Mouse (Mus musculus): ENCODE measurements around the gene Tut7. TPM values are rescaled to one million over a fixed set of nuclear protein-coding genes. Genes with fewer than 3 reads are reported as not detected.

Gene Tut7
- polyA plus RNA-seq, 1 experiment = 14.6 TPM

- DNase-seq = peak; percentile 23
- Histone ChIP-seq H3K27ac (ENCODE audit: insufficient read depth, low read depth, low read length) (peak overlapping the region; percentile 19; the same call in 1 of the 2 replicates), H3K4me1 (ENCODE audit: control insufficient read depth, insufficient read depth, low read length) (peaks cover 33% of the 10 kb centered on the region)
Observed at GRCm38 (mm10) chr13:59768531-59768930, 54.4 kb downstream of the Tut7 start.

DNA sequence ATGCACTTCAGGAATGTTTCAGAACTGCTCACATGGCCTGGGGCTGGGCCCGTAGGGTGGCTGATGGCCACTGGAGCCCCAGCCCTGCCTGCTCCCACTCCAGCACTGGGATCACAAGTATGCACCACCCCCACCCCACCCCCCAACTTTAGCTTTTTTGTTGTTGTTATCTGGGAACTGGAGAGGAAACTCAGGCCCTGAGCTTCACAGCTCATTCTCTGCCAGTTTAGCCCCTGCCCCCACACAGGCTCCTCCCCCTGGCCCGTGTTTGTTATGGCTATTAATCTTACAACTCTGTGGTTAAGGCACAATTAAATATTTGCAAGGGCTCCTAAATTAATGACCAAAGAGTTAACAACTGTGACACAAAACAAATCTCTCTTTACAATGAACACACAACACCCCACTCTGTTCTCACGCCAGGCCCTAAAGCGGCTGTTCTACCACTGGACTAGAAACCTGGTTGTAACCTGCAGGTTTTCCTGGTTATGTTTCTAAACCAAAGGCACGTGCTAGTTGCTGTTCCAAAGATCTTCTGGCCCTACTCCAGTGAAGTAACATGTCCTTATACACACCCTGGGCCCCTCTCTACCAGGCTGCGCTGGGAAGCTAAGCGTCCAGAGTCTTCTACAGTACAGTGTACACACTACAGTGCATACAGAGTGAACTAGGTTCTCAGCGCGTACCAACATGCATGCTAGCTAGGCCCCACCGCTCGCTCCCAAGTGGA is 56.0 kb downstream of the Tut7 start:
- 25% methylated on average over 11 of the region's 11 CpGs for WGBS
- peak; percentile 88 for DNase-seq
- H3K4me1 ChIP-seq (ENCODE audit: control insufficient read depth, insufficient read depth, low read length) = peaks cover 33% of the 10 kb centered on the region
- H3K36me3 ChIP-seq (ENCODE audit: control insufficient read depth, insufficient read depth, low read length) = no peaks in the 10 kb centered on the region
- no peaks in the 10 kb centered on the region for H3K27me3 ChIP-seq (replicated peaks; ENCODE audit: control insufficient read depth, insufficient read depth, low read length)
- H3K4me3 ChIP-seq (ENCODE audit: insufficient read depth, low read depth, low read length) = peak overlapping the region; percentile 15; the same call in 1 of the 2 replicates
- TF ChIP-seq CTCF (conservative IDR thresholded peaks at IDR 0.05; ENCODE audit: insufficient read depth, insufficient read length, low read depth, low read length) (no peak), POLR2A (IDR thresholded peaks at IDR 0.05; ENCODE audit: low read depth, low read length) (no peak)
- peak overlapping the region; percentile 21 for H3K27ac ChIP-seq (ENCODE audit: insufficient read depth, low read depth, low read length)

More at GRCm38 (mm10) chr13:59768531-59768930, 54.4 kb downstream of the Tut7 start:
- peak overlapping the region; percentile 64 for H3K4me3 ChIP-seq (ENCODE audit: insufficient read depth, low read depth, low read length)
- no peaks in the 10 kb centered on the region for H3K27me3 ChIP-seq (replicated peaks; ENCODE audit: control insufficient read depth, insufficient read depth, low read length)
- WGBS = 15% methylated on average over 13 of the region's 13 CpGs
- H3K36me3 ChIP-seq (ENCODE audit: control insufficient read depth, insufficient read depth, low read length) = no peaks in the 10 kb centered on the region
- TF ChIP-seq CTCF (conservative IDR thresholded peaks at IDR 0.05; ENCODE audit: insufficient read depth, insufficient read length, low read depth, low read length) = no peak
- no peak for TF ChIP-seq POLR2A (IDR thresholded peaks at IDR 0.05; ENCODE audit: low read depth, low read length)

GRCm38 (mm10) chr13:59762791-59763190 is 60.2 kb downstream of the Tut7 start:
- TF ChIP-seq POLR2A (IDR thresholded peaks at IDR 0.05; ENCODE audit: low read depth, low read length) = no peak
- TF ChIP-seq CTCF (conservative IDR thresholded peaks at IDR 0.05; ENCODE audit: insufficient read depth, insufficient read length, low read depth, low read length) = no peak
- peaks cover 2% of the 10 kb centered on the region; the same call in 1 of the 2 replicates for H3K36me3 ChIP-seq (ENCODE audit: control insufficient read depth, insufficient read depth, low read length)
- peaks cover 16% of the 10 kb centered on the region for H3K4me1 ChIP-seq (ENCODE audit: control insufficient read depth, insufficient read depth, low read length)
- DNase-seq = no peak
- 90% methylated on average over 7 of the region's 7 CpGs for WGBS
- H3K27me3 ChIP-seq (replicated peaks; ENCODE audit: control insufficient read depth, insufficient read depth, low read length) = no peaks in the 10 kb centered on the region
- no peak overlapping the region for H3K4me3 ChIP-seq (ENCODE audit: insufficient read depth, low read depth, low read length)
- no peak overlapping the region for H3K27ac ChIP-seq (ENCODE audit: insufficient read depth, low read depth, low read length)

GRCm38 (mm10) chr13:59756906-59757305 is 66.0 kb downstream of the Tut7 start:
- no peaks in the 10 kb centered on the region for H3K27me3 ChIP-seq (replicated peaks; ENCODE audit: control insufficient read depth, insufficient read depth, low read length)
- no peak for TF ChIP-seq CTCF (conservative IDR thresholded peaks at IDR 0.05; ENCODE audit: insufficient read depth, insufficient read length, low read depth, low read length)
- TF ChIP-seq POLR2A (IDR thresholded peaks at IDR 0.05; ENCODE audit: low read depth, low read length) = no peak
- H3K27ac ChIP-seq (ENCODE audit: insufficient read depth, low read depth, low read length) = no peak overlapping the region
- H3K4me3 ChIP-seq (ENCODE audit: insufficient read depth, low read depth, low read length) = no peak overlapping the region
- WGBS = 79% methylated on average over 7 of the region's 7 CpGs
- no peak for DNase-seq
- H3K4me1 ChIP-seq (ENCODE audit: control insufficient read depth, insufficient read depth, low read length) = no peaks in the 10 kb centered on the region
- peaks cover 8% of the 10 kb centered on the region for H3K36me3 ChIP-seq (ENCODE audit: control insufficient read depth, insufficient read depth, low read length)

GRCm38 (mm10) chr13:59750310-59750709 is 72.6 kb downstream of the Tut7 start:
- Histone ChIP-seq H3K4me1 (ENCODE audit: control insufficient read depth, insufficient read depth, low read length) (no peaks in the 10 kb centered on the region), H3K27ac (ENCODE audit: insufficient read depth, low read depth, low read length) (no peak overlapping the region), H3K4me3 (ENCODE audit: insufficient read depth, low read depth, low read length) (no peak overlapping the region), H3K27me3 (replicated peaks; ENCODE audit: control insufficient read depth, insufficient read depth, low read length) (no peaks in the 10 kb centered on the region), H3K36me3 (ENCODE audit: control insufficient read depth, insufficient read depth, low read length) (0 out of 2 replicates have a peak, but pooled peaks cover 2% of the 10 kb centered on the region)
- 84% methylated on average over 12 of the region's 12 CpGs for WGBS
- DNase-seq = no peak
- TF ChIP-seq CTCF (conservative IDR thresholded peaks at IDR 0.05; ENCODE audit: insufficient read depth, insufficient read length, low read depth, low read length) (no peak), POLR2A (IDR thresholded peaks at IDR 0.05; ENCODE audit: low read depth, low read length) (no peak)

GRCm38 (mm10) chr13:59746711-59747110 is 76.2 kb downstream of the Tut7 start, which contains the start of gene 1700014D04Rik:
TSS of gene 1700014D04Rik (minus strand) at chr13:59746752.
- TF ChIP-seq POLR2A (IDR thresholded peaks at IDR 0.05; ENCODE audit: low read depth, low read length) = no peak
- TF ChIP-seq CTCF (conservative IDR thresholded peaks at IDR 0.05; ENCODE audit: insufficient read depth, insufficient read length, low read depth, low read length) = no peak
- Histone ChIP-seq H3K4me1 (ENCODE audit: control insufficient read depth, insufficient read depth, low read length) (no peaks in the 10 kb centered on the region), H3K36me3 (ENCODE audit: control insufficient read depth, insufficient read depth, low read length) (no peaks in the 10 kb centered on the region), H3K4me3 (ENCODE audit: insufficient read depth, low read depth, low read length) (no peak within 1 kb of the TSS), H3K27me3 (replicated peaks; ENCODE audit: control insufficient read depth, insufficient read depth, low read length) (no peaks in the 10 kb centered on the region), H3K27ac (ENCODE audit: insufficient read depth, low read depth, low read length) (no peak within 1 kb of the TSS)
- DNase-seq = peak; percentile 55
- WGBS = 65% methylated on average over 9 of the region's 9 CpGs

GRCm38 (mm10) chr13:59746164-59746563 is 76.8 kb downstream of the Tut7 start:
- no peaks in the 10 kb centered on the region for H3K4me1 ChIP-seq (ENCODE audit: control insufficient read depth, insufficient read depth, low read length)
- 73% methylated on average over 6 of the region's 6 CpGs for WGBS

More at GRCm38 (mm10) chr13:59746164-59746563, 76.8 kb downstream of the Tut7 start:
- no peak for DNase-seq
- no peaks in the 10 kb centered on the region for H3K27me3 ChIP-seq (replicated peaks; ENCODE audit: control insufficient read depth, insufficient read depth, low read length)
- no peaks in the 10 kb centered on the region for H3K36me3 ChIP-seq (ENCODE audit: control insufficient read depth, insufficient read depth, low read length)
- no peak overlapping the region for H3K27ac ChIP-seq (ENCODE audit: insufficient read depth, low read depth, low read length)
- no peak overlapping the region for H3K4me3 ChIP-seq (ENCODE audit: insufficient read depth, low read depth, low read length)
- no peak for TF ChIP-seq POLR2A (IDR thresholded peaks at IDR 0.05; ENCODE audit: low read depth, low read length)
- no peak for TF ChIP-seq CTCF (conservative IDR thresholded peaks at IDR 0.05; ENCODE audit: insufficient read depth, insufficient read length, low read depth, low read length)
